Mouse (Mus musculus): Measurements from ENCODE around the gene Slc2a9. TPM values are rescaled to one million over a fixed set of nuclear protein-coding genes. Genes with fewer than 3 reads are reported as not detected.
A peak's percentile ranks its signal among the peaks of the same experiment; 100 is the strongest.

Gene Slc2a9
- total RNA-seq, 4 experiments from 2014 or later: 1.9 to 5.3 (median 4.3) TPM

DNA sequence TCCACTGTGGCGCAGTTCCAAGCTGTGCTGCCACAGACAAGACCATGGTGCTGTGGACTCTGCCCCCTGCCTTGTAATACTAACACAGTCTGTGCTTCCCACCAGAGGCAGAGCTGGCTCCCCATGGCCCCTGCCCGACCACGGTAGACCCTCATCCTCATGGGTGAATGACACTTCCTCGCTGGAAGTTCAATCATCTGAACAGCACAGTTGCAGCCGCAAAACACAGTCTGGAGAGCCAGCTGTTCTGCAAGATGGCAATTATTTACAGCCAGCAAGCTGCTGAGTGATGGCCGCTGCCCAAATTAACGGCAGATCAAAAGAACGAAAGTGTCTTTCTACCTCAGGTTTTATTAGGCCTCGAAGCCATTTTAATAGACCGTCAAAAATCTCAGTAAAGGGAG, 114.5 kb downstream of the Slc2a9 start:
- peak; percentile 54 to 79 for DNase-seq (ENCODE audit: low spot score in 2 of 2)

DNA sequence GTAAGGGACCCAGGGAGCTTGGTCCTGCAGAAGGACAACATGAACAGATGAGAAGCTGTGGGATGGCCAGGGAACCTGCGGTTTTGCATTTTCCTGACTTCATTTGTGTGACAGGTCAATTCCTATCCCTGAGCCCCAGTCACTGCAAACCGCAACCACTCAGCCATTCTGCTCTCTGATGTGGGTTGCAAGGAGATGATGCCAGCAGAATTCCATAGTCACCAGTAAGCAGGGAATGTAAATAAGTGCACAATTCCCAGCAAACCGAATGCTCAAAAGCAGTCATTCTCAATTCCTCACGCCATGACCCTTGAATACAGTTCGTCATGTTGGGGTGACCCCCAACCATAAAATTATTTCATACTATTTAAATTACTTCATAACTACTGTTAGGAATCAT, 123.0 kb downstream of the Slc2a9 start:
- no peak for DNase-seq (ENCODE audit: low spot score in 2 of 2)

DNA sequence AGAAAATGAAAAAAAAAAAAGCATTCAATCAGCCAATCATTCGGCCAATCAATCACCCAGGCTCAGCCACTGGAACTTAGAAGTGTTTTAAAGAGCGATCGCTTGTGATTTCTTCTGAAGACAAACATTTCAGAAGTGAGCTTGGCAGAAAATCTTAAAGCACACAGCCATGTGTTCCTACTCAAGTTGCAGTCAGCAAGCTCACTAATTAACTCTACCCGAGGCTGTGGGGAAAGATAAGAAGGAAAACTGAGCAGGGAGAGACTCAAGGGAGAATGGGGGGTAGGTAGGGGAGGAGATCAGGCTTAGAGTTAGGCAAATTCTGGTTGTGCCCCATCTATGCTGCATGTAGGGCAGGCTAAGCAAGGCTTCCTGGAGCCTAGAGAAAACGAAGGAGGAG, 130.6 kb downstream of the Slc2a9 start:
- DNase-seq (ENCODE audit: low spot score in 2 of 2): no peak

DNA sequence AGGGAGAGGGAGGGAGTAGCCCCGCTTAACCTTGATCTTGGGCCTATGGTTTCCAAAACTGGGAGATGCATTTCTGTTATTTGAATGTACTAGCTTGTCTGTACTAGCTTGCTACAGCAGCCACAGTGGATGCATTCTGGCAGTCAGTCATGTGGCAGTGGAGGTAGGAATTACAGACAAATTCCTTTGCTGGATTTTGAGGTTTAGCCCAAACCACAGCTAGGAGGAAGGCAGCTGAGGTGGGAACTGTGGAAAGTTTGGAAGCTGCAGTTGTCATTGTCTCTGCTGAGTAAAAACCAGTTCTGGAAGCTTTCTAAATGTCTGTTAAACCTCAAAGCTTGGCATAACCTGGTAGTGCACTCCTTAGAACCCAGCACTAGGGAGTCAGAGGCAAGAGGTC, 131.6 kb downstream of the Slc2a9 start:
- no peak for DNase-seq (ENCODE audit: low spot score in 2 of 2)

DNA sequence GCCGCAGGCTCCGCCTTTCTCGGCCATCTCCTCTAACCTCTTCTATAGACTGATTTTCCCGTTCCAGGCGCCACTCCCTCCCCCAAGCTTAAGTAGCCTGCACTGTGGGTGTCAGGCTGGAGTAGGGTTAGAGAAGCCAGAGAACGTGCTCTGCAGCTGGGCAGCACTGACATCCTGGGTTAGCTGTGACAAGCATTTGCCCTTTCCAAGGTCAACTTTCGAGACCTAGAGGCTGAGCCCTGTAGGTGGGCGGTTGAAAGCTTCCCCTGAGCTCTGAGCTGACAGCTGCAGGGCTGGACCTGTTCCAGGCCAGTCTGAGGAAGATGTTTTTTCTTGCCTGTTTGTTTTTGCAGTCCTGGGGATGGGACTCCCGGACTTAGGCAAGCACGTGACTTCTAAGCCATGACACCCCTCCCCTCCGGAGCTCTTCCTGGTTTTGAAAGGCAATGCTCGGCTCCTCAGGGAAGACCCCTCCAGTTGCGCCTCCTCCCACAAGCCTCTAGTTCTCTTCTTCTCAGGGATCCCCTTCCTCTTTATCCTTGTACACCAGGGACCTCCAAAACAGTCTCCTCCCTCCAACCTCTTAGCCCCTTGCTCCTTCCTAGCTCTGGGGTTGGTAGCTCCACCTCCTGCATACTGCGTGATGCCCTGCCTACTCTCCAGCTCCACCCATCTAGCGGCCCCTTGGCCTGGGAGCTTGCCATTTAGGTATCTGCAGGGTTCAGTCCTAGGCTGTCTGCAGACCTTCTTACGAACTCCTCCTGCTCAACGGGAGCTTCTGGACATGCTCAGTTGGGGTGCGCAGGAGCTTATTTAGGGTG, 136.1 kb downstream of the Slc2a9 start:
- peak in 1 of 2 experiments; percentile 26 for DNase-seq (ENCODE audit: low spot score in 2 of 2)

DNA sequence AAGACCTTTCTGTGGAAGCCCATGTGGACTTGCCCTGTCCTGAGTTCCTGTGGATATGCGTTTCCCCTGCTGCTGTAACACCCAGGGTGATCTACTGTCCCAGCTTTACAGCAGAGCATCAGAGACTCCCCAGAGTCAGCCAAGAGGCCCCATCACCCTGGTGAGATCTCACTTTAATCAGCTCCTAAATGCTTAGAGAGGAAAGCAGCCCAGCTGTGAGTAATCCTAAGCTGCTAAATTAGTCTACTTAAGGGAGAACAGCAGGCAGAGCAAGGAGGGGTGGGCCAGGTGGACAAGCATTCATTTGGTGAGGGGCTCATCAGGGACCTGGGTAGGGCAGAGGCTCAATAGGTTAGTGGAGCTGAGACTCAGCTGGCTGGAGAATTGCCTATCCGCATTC, 137.4 kb downstream of the Slc2a9 start:
- DNase-seq (ENCODE audit: low spot score in 2 of 2): no peak

DNA sequence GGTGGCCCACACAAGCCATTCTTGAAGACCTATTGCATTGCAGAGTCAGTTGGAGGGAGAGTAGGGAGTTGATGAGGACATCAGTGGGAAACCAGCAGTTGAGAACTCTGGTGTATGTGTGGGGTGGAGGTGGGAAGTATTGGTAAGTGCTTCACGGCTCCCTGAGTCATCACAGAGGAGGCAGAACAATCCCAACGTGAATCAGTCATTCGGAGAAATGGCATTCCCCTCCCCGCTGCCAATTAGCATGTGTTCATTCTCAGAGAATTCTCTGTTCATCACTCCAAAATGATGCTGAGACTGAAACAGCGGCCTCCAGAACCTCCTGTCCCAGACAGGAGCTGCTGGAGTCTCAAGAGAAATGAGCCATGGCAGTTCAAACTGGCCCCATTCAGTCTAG, 138.5 kb downstream of the Slc2a9 start:
- peak; percentile 63 to 64 for DNase-seq (ENCODE audit: low spot score in 2 of 2)

DNA sequence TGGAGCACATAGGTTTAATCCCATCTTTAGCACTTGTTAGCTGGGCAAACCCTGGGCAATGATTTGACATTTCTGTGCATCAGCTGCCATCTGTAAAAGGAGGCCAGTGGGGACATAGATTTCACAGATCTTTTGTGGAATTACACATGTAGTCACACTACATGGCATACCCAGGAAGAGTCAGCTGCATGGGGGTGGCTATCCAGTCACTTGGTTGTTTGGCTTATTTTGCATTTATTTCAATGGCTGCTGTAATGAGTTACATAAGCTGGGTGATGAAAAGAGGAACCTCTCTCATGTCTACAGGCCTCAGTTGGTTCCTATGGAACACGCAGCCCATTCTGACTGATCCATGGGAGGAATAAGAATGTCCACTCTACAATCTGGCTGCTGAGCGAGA, 143.2 kb downstream of the Slc2a9 start:
- peak; percentile 27 to 31 for DNase-seq (ENCODE audit: low spot score in 2 of 2)

DNA sequence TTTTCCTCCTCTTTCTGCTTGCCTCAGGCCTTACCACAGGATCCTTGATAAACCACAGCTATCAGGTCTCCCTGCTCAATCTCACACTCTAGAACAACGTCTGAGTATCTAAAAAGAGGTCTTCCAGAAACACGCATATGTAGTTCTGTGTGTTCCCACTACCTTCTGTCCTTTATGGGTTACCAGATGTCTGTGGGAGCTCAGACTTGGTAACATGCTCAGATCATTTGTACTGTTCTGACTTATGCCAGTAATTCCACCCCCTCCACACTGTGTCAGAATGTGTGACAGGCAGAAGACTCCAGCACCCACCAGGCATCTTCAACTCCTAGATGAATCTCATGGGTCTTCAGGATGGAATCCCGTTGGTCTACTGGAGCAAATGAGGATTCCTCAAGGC, 146.0 kb downstream of the Slc2a9 start:
- DNase-seq (ENCODE audit: low spot score in 2 of 2): peak; percentile 55 to 70

DNA sequence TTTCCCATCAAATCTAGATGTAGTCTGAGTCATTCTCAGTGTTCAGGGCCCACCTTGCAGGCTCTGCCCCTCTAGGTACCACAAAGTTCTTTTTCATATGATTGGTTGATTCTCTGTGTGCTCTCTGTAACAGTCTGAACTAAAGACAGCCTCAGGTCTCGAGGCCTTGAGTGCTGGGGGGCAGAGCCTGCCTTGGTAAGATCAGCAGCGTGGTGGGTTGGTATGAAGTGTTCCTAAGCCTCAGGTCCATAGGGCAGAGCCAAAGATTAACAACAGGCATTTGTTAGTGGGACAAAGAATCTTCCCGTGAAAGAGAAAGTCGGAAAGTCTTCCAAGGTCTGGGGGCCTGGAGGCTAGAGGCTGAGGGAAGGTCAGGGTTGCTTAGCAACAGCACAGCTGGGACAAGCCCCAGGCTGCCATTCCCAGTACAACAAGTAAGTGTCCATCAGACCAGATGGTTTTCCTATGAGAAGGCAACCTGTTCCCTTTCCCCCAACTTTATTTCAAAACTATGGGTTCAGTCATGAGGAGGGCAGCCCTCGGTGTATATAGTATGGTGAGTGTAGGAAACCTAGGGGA, 152.5 kb downstream of the Slc2a9 start:
- no peak for DNase-seq (ENCODE audit: low spot score in 2 of 2)

DNA sequence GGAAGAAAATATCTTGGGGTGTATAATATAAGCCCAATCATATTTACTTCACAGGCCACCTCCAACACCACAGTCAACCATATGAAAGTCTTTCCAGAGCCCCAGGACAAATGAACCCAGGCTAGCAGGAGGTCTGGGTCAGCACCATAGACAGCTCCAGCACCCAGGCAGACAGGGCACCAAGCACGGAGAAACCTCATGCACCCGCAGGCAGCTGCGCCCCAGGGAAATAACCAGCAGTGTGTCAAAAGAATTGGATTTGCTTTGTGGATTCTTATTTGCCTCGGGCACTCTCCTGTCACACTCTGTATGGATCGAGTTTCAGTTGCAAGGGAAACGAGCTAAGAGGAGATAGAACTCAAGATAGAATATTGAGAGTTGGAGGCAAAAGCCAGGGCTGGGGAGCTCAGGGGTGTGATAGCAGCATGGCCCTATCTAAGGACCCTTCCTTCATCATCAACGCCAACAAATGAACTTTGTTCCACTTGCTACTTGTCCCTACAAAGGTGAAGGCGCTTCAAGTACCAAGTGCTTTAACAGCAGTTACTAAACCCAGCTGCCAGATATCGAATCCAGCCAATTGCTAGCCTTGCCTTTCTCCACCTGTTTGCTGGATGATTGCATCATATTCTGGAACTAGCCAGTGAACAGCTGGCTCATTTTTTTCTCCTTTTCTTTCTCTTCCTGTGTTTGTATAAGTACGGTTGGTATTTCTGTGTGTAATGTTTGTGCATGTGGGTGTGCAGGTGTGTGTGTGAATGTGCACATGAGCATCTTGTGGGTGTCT, 156.1 kb downstream of the Slc2a9 start:
- DNase-seq (ENCODE audit: low spot score in 2 of 2): no peak

DNA sequence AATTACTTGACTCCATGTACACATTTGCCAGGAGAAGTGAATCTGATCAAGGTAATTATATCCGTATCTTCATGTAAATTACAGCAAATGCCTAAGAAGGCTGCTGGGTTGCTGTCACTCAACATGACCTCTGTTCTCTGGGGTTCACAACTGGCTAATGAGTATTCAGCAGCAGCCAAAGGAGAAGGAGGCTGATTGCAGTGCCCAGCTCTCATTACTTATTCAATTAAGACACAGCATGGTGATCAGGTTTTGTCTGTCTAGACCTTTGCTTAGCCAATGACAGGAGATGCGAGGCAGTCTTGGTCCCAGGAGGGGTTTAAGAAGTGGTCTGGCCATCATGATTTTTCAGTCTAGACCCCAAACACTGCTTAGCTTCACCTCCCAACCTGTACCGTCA, 159.8 kb downstream of the Slc2a9 start:
- DNase-seq (ENCODE audit: low spot score in 2 of 2): no peak

DNA sequence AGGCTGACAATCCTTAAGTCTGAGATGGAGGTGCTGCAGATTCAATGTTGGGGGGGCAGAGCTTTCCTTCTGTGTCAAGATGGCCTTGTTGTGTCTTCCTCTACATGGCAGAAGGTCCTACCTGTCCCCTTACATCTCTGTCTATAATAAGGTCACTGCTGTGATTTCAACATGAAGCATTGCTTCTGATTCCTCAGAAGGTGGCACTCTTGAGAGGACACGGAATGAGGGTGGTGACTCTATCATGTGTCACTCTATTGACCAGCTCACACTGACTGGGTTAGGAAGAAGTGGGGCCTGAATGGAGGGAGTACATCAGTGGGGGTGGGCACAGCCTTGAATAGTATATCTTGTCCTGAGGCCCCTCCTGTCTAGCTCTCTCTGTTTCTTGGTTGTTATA, 168.4 kb downstream of the Slc2a9 start:
- no peak for DNase-seq (ENCODE audit: low spot score in 2 of 2)

DNA sequence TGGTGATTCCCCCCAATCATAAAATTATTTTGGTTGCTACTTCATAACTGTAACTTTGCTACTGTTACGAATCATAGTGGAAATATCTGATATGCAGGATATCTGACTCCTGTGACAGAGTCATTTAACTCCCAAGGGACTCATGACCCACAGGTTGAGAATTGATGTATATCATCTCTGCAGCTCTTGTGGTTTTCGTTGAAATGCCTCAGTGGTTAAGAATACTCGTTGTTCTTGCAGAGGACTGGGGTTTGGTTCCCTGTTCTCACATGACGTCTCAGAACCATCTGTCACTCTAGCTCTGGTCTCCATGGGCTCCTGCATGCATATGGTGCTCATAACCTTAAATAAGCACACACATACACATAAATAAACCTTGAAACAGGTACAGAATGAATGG, 169.6 kb downstream of the Slc2a9 start:
- no peak for DNase-seq (ENCODE audit: low spot score in 2 of 2)

DNA sequence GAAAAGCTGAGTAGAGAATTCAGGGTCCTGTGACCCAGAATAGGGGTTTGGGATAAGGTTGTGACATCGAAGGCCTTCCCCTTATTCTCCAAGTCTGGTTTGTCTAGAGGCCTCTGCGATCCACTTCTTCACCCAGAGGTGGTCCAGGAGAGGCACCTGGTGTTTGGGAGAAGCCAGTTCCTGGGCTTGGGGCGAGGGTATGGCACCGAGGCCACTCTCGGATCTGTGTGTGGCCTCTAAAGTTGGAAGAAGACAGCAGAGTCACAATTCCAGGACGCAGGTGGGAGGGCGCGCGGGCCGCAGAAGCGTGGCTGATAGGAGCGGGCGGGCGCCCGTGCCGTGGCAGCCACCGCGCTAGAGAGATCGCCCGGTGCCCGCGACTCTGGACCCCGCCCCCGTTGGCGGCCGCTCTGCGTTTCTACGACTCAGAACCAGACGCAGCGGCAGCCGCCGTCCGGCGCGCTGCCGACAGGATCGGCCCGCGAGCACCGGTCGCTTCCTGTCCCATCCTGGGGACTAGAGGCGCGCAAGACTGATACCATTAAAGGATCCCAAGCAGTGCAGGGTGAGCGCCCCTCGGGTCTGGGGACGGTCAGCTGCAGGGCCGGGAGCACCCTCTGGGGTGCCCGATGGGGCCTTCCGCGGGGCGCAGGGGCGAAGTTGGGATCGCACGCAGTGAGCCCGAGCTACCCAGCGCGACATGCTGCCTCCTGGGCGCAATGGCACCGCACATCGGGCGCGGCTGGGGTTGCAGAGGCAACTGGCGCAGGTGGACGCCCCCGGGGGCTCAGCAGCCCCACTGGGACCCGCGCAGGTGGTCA, 183.8 kb downstream of the Slc2a9 start, which contains the start of gene Drd5:
Drd5 (plus strand) TSS at position 402 of the 821 bp plus-strand sequence.
- no peak for DNase-seq (ENCODE audit: low spot score in 2 of 2)

DNA sequence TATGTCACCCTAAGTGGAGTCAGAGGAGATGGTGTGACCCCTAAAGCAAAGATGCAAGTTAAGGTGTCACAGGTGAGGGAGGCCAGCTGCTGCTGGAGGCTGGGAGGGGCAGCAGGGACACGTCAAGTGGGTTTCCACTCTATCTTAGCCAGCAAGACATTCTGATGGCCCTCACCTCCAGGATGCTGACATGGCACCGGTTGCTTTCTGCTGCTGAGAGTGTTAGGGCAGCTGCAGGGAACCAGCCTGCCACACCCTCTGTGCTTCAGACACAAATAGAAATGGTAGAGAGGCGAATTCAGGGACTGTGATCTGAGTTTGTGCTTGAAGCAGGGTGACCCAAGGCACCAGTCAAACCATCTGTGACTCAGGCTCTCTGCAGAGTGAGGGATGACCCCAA, 193.1 kb downstream of the Slc2a9 start:
- DNase-seq (ENCODE audit: low spot score in 2 of 2): no peak

DNA sequence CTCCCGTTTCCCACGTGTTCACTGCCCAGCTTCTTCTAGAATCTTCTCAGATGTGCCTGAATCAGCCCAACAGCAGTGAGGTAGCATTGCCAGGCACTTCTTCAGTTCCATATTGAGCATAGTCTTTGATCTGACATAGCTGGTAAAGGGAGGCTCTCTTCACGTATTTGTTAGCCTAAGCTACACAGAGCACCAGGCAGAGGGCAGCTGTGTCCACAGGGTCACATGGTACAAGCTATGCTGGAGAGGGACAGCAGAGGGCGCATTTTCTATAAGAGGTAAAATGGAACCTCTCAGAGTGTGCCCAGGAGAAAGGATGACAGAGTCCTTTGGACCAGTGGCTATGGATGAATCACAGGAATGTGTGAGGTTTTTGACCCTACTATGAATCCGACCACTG, 194.1 kb downstream of the Slc2a9 start:
- DNase-seq (ENCODE audit: low spot score in 2 of 2): peak in 1 of 2 experiments; percentile 62

DNA sequence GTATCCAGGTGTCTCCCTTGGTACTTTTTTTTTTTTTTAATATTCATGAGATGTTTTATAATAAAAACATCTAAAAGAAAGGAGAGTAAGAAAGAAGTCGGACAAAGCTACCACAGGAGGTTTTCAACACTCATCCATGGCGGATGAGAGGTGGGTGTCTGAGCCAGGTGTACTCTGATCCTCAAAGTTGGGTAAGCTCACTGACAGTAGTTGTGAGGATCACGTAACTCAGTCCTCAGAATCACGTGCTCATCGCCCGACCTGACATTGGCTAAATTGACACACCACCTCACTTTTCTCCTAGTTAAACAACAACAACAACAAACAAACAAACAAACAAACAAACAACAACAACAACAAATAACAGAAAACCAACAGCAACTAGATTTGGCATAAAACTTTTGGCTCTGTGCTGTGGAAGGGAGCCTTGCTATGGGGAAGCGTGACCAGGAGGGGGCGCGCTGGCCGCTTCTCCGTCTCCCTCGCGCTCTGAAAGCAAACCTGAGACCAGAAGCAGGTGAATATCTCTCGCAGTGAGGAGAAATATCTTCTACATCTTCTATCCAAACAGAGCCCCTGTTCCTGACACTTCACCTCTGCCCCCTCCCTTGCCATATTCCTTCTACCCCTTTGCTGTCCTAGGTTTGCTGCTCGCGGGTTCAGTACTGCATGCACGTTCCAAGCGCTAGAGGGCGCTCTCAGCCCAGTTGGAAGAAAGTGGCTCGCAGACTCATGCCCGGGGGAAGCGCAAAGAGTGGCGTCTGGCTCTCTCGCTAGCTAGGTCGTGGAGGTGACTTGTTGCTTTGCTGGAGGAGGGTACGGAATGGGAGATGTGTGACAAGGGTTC, 195.5 kb downstream of the Slc2a9 start:
- DNase-seq (ENCODE audit: low spot score in 2 of 2): peak; percentile 81 to 94

DNA sequence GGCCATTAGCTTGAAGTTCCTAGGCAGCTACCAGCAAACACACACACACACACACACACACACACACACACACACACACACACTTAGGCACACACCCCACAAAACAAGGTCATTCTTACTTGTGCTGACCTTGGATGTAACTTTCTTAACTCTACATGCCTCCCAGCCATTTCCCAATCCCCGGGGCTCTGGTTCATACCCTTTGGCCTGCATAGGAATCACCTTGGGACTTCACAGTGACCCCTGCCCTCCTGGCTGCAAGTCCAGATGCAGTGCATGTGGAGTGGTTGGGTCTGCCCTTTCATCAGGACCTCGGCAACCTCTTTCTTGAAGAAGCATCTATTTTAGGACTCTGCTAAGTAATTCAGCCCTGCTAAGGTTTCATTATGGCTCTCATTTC, 197.7 kb downstream of the Slc2a9 start:
- no peak for DNase-seq (ENCODE audit: low spot score in 2 of 2)

DNA sequence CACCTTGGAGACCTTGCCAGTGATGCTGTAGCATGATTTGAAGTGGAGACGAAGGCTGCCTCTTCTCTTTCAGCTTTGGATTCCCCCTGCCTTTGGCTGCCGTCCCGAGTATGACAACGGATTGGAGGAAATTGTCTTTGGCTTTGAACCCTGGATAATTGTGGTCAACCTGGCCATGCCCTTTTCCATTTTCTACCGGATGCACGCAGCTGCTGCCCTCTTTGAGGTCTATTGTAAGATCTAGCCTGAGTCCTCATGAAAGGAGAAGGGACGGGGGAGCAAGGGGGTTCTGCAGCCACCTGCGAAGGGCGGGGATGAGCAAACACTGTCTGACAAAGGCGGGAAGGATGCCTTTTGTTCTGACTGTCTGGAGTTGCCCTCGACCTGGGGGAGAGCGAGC, 200.3 kb downstream of the Slc2a9 start:
- no peak for DNase-seq (ENCODE audit: low spot score in 2 of 2)
